Mouse (Mus musculus) forebrain, postnatal 0 days (tissue): Measurements from ENCODE around the gene Tmem82. TPM values are rescaled to one million over a fixed set of nuclear protein-coding genes. Genes with fewer than 3 reads are reported as not detected.
A peak's percentile ranks its signal among the peaks of the same experiment; 100 is the strongest.

Experiments used
- ATAC-seq: fragments of 200-750 bp; cut with Nextera tagmentation; 2 replicates; pipeline ENCODE4 v1.8.0; 2017; ENCODE audit warnings: mild to moderate bottlenecking, moderate library complexity
- DNase-seq: peaks from one replicate; pipeline ENCODE4 v3.0.0-alpha.2; 2015
- H3K27ac ChIP-seq: fragments of 300-500 bp; sonication (generic); 2 replicates; pipeline ENCODE4 v1.5.1; 2014; ENCODE audit warnings: low read depth, mild to moderate bottlenecking, antibody characterized with exemption, low read length, moderate library complexity, mixed read lengths
- H3K27me3 ChIP-seq: fragments of 300-500 bp; sonication (generic); 2 replicates; pipeline ENCODE4 v1.6.1; 2014; ENCODE audit warnings: mild to moderate bottlenecking, low read length, mixed read lengths; ENCODE audit not compliant: insufficient read depth
- H3K36me3 ChIP-seq: fragments of 300-500 bp; sonication (generic); 2 replicates; pipeline ENCODE4 v1.6.1; 2014; ENCODE audit warnings: mild to moderate bottlenecking, moderate library complexity; ENCODE audit not compliant: insufficient read depth
- H3K4me1 ChIP-seq: fragments of 300-500 bp; sonication (generic); 2 replicates; pipeline ENCODE4 v1.6.1; 2014; ENCODE audit warnings: antibody characterized with exemption; ENCODE audit not compliant: insufficient read depth
- H3K4me2 ChIP-seq: fragments of 300-500 bp; sonication (generic); 2 replicates; pipeline ENCODE4 v1.6.1; 2014; ENCODE audit warnings: low read depth, mild to moderate bottlenecking, moderate library complexity
- H3K4me3 ChIP-seq: fragments of 300-500 bp; sonication (generic); 2 replicates; pipeline ENCODE4 v1.5.1; 2014; ENCODE audit warnings: low read depth, low read length, mixed read lengths
- H3K9ac ChIP-seq: fragments of 300-500 bp; sonication (generic); 2 replicates; pipeline ENCODE4 v1.6.1; 2014; ENCODE audit warnings: mild to moderate bottlenecking
- H3K9me3 ChIP-seq: fragments of 300-500 bp; sonication (generic); 2 replicates; pipeline ENCODE4 v1.6.1; 2016; ENCODE audit warnings: low read length
- CTCF ChIP-seq: sonication (generic); IDR thresholded peaks from 2 replicates; pipeline ENCODE4 v1.5.1; 2016; ENCODE audit warnings: antibody characterized with exemption, control low read depth, low read depth
- WGBS: fragments of 180-500 bp; shearing (Covaris S2); extraction: QIAGEN DNeasy Blood & Tissue Kit; methylation state at CpG from one replicate; pipeline ENCODE4 v1.1.7; 2014; 5-methylcytosine and 5-hydroxymethylcytosine counted together
- polyA plus RNA-seq: library from polyadenylated mRNA; unstranded; fragments of >200 nt; fragmentation: Nextera tagmentation; extraction: Ambion mirVana; gene quantifications from 2 replicates; pipeline ENCODE4 v1.2.1, GENCODE M21; 2015
- total RNA-seq: library from RNA; depleted of rRNA; stranded (reverse); fragments of >200 nt; gene quantifications from 2 replicates; pipeline ENCODE4 v1.2.3, GENCODE M21; 2014

The Tmem82 gene
- total and polyA plus RNA-seq, 2 experiments from 2014 or later, result 0.21 to 0.33 TPM

- TF ChIP-seq CTCF, result no peak
- ATAC-seq (no peak), DNase-seq (no peak)
- no peak overlapping the region for H3K4me2 ChIP-seq
- no peaks in the 10 kb centered on the region for H3K4me1 ChIP-seq
- H3K9ac ChIP-seq, result no peak overlapping the region
- no peak overlapping the region for H3K4me3 ChIP-seq
- no peak overlapping the region for H3K27ac ChIP-seq
- H3K27me3 ChIP-seq, result no peaks in the 10 kb centered on the region
- H3K9me3 ChIP-seq, result no peaks in the 10 kb centered on the region
- WGBS, result 86% methylated on average over 11 of the region's 11 CpGs
- no peaks in the 10 kb centered on the region for H3K36me3 ChIP-seq
These were observed 42.0 kb downstream of the Tmem82 start for GRCm38 (mm10) chr4:141576404-141576803.

- no peaks in the 10 kb centered on the region for H3K27me3 ChIP-seq
- peak; percentile 91 for DNase-seq
- H3K4me2 ChIP-seq, result no peak overlapping the region
- H3K9me3 ChIP-seq, result no peaks in the 10 kb centered on the region
- no peak overlapping the region for H3K4me3 ChIP-seq
- no peaks in the 10 kb centered on the region for H3K36me3 ChIP-seq
- no peak overlapping the region for H3K27ac ChIP-seq
- TF ChIP-seq CTCF, result peak; percentile 97
- peak; percentile 85 for ATAC-seq
- H3K9ac ChIP-seq, result no peak overlapping the region
- 38% methylated on average over 27 of the region's 27 CpGs for WGBS
- no peaks in the 10 kb centered on the region for H3K4me1 ChIP-seq
These were observed 43.4 kb downstream of the Tmem82 start for GRCm38 (mm10) chr4:141574789-141575702.

- Histone ChIP-seq H3K27me3 (no peaks in the 10 kb centered on the region), H3K4me2 (no peak overlapping the region), H3K27ac (no peak overlapping the region), H3K9ac (no peak overlapping the region), H3K4me3 (no peak overlapping the region), H3K4me1 (no peaks in the 10 kb centered on the region), H3K36me3 (no peaks in the 10 kb centered on the region), H3K9me3 (no peaks in the 10 kb centered on the region)
- ATAC-seq (no peak), DNase-seq (no peak)
- no peak for TF ChIP-seq CTCF
- WGBS, result 68% methylated on average over 6 of the region's 6 CpGs
These were observed 45.0 kb downstream of the Tmem82 start for GRCm38 (mm10) chr4:141573359-141573966.

GRCm38 (mm10) chr4:141572668-141573358, 45.6 kb downstream of the Tmem82 start:
- no peak for TF ChIP-seq CTCF
- no peak overlapping the region for H3K9ac ChIP-seq
- H3K4me2 ChIP-seq, result no peak overlapping the region
- 84% methylated on average over 7 of the region's 7 CpGs for WGBS
- ATAC-seq, result no peak
- no peaks in the 10 kb centered on the region for H3K36me3 ChIP-seq
- no peak overlapping the region for H3K4me3 ChIP-seq
- H3K9me3 ChIP-seq, result no peaks in the 10 kb centered on the region
- no peak overlapping the region for H3K27ac ChIP-seq
- no peaks in the 10 kb centered on the region for H3K27me3 ChIP-seq
- no peak for DNase-seq
- H3K4me1 ChIP-seq, result no peaks in the 10 kb centered on the region

GRCm38 (mm10) chr4:141571934-141572333, 46.5 kb downstream of the Tmem82 start:
- whole genome bisulfite sequencing, result 81% methylated on average over 10 of the region's 10 CpGs
- no peaks in the 10 kb centered on the region for H3K4me1 ChIP-seq
- H3K36me3 ChIP-seq, result no peaks in the 10 kb centered on the region
- H3K9ac ChIP-seq, result no peak overlapping the region
- ATAC-seq (no peak), DNase-seq (no peak)
- H3K27ac ChIP-seq, result no peak overlapping the region
- no peaks in the 10 kb centered on the region for H3K27me3 ChIP-seq
- H3K9me3 ChIP-seq, result no peaks in the 10 kb centered on the region
- H3K4me3 ChIP-seq, result no peak overlapping the region
- no peak overlapping the region for H3K4me2 ChIP-seq
- TF ChIP-seq CTCF, result no peak

- ATAC-seq (no peak), DNase-seq (no peak)
- Histone ChIP-seq H3K4me2 (no peak overlapping the region), H3K9ac (no peak overlapping the region), H3K9me3 (no peaks in the 10 kb centered on the region), H3K27me3 (no peaks in the 10 kb centered on the region), H3K4me1 (no peaks in the 10 kb centered on the region), H3K4me3 (no peak overlapping the region), H3K36me3 (no peaks in the 10 kb centered on the region), H3K27ac (no peak overlapping the region)
- no peak for TF ChIP-seq CTCF
- 86% methylated on average over 6 of the region's 6 CpGs for WGBS
These were observed 47.1 kb downstream of the Tmem82 start for GRCm38 (mm10) chr4:141571337-141571739.
